Mouse (Mus musculus): ENCODE measurements around the gene Ankrd17. TPM values are rescaled to one million over a fixed set of nuclear protein-coding genes. Genes with fewer than 3 reads are reported as not detected.

Gene Ankrd17
- polyA plus RNA-seq (2012; rRNA removed): 15.2 and 17.3 TPM in 2 replicates

DNA sequence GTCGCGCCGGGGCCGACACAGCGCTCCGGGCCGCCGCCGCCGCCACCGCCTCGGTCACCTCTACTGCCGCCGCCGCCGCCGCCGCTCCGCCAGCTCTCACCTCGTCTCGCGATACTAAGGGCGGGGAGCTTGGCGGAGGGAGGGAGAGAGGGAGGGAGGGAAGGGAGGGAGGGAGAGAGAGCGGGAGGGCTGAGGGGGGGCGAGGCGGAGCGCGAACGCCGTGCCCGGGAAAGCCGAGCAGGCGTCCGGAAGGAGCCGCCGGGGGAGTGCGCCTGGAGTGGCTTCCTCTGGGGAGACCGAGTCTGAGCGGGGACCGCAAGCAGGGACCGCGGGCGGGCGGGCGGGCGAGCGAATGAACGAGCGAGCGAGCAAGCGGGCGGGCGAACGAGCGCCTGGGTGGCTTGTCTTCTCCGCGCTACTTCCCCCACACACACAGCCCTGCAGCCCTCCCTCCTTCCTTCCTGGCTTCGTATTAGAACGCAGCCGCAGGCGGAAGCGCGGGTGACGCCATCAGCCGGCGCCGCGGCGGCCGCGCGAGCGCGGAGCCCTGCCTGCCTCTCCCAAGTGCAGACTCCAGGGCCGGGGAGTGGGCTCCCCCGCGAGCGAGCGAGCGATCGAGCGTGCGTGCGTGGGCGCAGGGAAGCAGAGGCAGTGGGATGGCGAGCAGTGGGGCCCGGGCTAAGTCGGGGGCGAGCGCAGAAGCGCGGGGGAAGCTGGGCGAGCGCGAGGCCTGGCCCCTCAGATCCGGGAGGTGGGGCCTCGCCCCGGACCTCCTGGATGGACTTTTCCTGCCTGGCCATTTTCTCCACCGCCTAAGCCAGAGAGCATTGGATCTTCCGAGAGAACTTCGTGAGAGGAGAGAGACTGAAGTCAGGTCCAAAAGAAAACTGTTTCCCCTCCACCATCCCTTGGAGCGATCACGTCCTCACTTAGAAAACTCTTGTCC lies at the start of gene Ankrd17:
Gene Ankrd17, minus strand, starts transcription at position 457 of the 946 bp plus-strand sequence.

DNA sequence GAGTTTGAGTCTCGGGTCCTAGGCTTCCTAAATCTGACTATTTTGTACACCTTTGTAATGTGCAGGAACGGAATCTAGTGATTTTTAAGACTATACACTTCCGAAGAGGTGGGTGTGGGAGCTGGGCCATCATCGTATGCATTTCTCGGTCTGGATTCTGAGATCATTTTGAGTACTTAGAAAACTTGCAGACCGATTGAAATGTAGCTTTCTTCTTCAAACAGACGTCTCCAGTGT lies 608 bp upstream of the Ankrd17 start, which contains the start of gene Gm9958:
Gene Gm9958, plus strand, starts transcription at position 138 of the 237 bp plus-strand sequence.

DNA sequence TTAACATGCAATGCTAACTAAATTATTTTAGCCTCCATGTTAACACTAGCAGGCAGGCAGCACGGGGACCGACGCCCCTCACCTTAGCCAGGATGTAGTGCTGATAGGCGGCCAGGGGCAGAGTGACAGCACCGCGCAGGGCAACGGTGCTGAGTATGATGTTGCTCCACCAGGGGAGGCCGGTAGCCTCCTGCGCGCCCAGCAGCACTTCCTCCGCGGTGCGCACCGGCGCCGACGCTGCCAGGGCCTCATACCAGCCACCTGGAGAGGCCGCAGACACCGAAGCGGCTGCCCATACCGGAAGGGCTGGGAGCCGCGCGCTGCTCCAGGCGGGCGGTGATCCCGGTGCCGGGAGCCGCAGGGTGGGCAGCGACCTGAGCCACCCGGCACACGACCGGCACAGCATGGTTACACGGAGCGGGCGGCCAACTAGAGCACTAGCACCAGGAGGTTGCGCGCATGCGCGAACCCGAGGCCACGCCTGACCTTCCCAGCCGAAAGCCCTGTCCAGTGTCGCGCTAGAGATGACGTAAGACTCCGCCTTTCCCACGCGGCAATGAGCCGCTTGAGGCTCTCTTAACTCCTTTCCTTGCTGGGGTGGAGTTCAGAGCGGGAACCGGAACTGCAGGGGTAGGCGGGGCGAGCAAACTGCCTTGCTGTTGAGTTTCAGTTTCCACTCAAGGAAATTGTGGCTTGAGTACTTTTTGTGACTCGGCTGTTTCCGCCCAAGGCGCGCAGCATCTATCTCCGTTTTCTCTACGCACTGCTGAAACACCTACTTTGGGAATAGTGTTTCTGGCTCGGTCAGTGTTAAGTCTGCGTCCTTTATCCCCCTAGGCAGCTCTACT lies 142.6 kb downstream of the Ankrd17 start, which contains the start of gene Cox18:
Gene Cox18, minus strand, starts transcription at position 468 of the 848 bp plus-strand sequence.

Other genes starting within 250 kb of the Ankrd17 start
- 23.1 and 34.4 TPM in 2 replicates for gene Cox18, start 142.6 kb downstream of the Ankrd17 start, polyA plus RNA-seq (2012; rRNA removed)
- 0.59 and 0.76 TPM in 2 replicates for gene Gm9958, start 627 bp upstream of the Ankrd17 start, polyA plus RNA-seq (2012; rRNA removed)
- gene Alb, start 94.3 kb upstream of the Ankrd17 start, polyA plus RNA-seq (2012; rRNA removed): 1.5 and 2.0 TPM in 2 replicates
- gene Afp, start 124.2 kb upstream of the Ankrd17 start, polyA plus RNA-seq (2012; rRNA removed): not detected in 2 replicates
- 0.13 and 0.29 TPM in 2 replicates for gene Afm, start 152.4 kb upstream of the Ankrd17 start, polyA plus RNA-seq (2012; rRNA removed)
- gene 5830473C10Rik, start 194.5 kb upstream of the Ankrd17 start, polyA plus RNA-seq (2012; rRNA removed): 0.05 and 0.07 TPM in 2 replicates